Mouse (Mus musculus) CD4-positive helper T cell, adult 2 months (primary cell): ENCODE data around the gene Kank4.
"Not testable (repeated sequence)": the region's sequence is repeated elsewhere in the genome, so short reads cannot be mapped to it uniquely, and the experiment has no call there.

Experiments
- DNase-seq: peaks from one replicate; pipeline ENCODE4 v3.0.0-alpha.2; 2012; ENCODE audit warnings: low read depth, missing footprints, low spot score

Gene Kank4

GRCm38 (mm10) chr4:98817184-98817911 is at the start of gene Kank4:
Kank4 (minus strand) TSS chr4:98817537.
- no peak for DNase-seq

DNA sequence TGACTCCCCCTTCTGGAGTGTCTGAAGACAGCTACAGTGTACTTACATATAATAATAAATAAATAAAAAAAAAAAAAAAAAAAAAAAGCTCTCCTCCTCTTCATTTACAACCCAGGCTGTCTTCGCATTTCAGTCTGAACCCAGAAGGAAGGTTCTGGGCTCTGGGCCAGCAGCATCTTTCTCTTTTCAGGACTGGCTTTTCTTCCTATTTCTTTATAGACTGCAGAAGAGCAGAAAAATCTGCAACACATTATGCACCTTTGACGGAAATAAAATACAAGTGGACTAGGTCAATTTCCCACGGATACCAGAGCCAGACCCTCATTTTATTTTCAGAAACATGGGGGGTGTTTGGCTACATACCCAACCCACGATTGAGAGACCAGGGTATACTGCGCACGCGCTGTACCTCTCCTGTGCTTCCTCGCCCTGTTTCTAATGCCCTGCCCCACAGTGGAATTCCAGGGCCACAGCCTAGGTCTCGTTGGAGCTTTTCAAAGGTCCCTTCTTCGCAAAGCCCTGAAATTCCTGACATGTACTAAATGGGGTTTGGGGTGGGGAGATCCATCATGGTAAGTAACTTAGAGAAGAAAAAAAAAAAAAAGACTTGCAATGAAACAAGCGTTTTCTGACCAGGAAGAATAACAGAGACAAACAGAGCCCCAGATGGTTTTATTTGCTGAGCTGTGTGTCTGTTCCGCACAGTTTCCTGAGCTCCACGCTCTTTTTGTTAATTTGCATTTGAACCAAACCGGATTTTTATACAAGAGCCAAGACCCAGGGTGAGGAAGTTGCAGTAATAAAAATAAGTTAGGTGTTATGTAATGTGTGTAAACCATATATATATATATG is 48.3 kb upstream of the Kank4 start:
- no peak for DNase-seq

GRCm38 (mm10) chr4:98864546-98864945 is 47.2 kb upstream of the Kank4 start:
- DNase-seq = no peak

DNA sequence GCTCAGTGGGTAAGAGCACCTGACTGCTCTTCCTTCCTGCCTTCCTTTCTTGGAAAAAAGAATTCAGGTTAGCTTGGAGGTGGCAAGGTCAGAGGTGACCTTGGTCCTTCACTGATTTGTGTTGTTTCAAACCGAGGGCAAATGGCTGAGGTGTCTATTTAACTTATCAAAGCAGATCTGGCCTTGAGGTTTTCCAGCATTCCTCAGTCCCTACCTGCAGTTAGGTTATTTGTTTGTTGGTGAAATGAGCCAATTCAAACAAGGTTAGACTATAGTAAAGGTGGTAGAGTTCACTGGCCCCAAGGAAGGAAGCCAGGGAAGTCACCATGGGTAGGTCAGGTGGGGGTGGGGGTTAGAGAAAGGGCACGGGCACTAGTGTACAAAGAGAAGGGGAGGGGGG is 46.8 kb upstream of the Kank4 start:
- DNase-seq = no peak

- DNase-seq = no peak
These were observed 46.1 kb upstream of the Kank4 start for GRCm38 (mm10) chr4:98863451-98863850.

DNA sequence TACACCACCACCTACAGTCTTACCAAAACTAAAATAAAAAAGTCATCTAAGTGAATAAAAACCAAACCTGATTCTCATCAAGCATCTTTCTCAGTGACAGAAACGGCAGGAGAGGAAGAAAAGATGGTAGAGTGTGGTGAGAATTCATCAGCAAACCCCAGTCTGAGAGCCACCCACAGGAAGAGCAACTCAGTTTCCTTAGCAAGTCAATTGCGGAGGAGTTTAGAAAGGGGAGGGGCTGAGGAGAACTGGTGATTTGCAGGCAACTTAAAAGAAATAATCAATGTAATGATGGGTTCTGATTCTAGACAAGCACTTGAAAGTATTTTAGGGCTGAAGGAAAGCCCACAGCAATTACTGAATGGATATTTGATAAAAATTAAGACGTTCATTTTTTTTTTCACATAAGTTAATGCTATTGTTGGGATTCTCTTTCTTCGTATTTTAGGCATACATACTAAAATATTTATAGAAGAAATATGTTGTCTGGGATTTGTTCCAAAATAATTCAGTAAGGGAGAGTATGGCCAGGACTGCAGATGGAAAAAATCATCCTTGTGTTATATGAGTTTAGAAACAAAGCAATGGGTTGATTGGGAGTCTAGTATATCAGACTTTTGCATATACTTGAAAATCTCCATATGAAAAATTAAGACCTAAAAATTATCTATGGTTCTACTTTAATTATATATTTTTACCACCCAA is 41.0 kb upstream of the Kank4 start:
- no peak for DNase-seq

GRCm38 (mm10) chr4:98857037-98857648 is 39.8 kb upstream of the Kank4 start:
- DNase-seq = no peak

- no peak for DNase-seq
These were observed 36.6 kb upstream of the Kank4 start for GRCm38 (mm10) chr4:98853926-98854325.

GRCm38 (mm10) chr4:98850485-98850884 is 33.1 kb upstream of the Kank4 start:
- DNase-seq = not testable (repeated sequence)

GRCm38 (mm10) chr4:98847120-98847885 is 30.0 kb upstream of the Kank4 start:
- no peak for DNase-seq

DNA sequence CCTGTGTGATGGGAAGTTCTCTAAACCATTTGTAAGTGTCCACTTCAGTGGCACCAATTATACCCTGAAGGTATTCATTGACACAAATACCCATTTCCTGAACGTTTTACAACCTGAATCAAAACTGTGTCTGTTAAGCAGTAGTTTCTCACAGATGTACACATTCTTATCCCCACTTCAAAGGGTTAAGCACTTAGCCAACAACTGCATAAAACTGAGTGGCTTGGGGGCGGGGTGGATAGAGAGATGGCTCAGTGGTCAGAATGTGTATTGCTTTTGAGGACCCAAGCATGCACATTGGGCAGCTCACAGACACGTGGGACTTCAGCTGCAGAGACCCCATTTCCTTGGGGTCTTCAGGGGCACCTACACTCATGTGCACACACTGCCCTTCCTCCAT is 29.1 kb upstream of the Kank4 start:
- DNase-seq = no peak

DNA sequence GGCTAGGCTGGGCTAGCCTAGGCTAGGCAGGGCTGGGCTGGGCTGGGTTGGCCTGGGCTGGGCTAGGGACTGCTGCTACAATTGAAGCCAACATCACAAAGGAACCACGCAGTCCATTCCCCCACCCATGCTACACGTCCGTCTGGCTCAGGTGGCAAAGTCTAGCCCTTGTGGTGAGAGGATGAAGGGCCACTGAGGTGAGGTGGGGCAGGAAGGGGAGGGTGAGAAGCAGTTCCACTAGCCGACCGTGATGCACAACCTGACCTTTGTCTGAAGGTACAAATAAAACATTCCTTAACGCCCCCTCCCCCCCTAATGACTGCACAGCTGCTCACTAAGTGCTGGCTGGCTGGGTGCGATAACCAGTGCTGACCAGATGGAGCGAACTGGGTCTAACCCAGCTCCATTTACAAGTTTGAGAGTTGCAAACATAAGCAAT is 28.4 kb upstream of the Kank4 start:
- DNase-seq = no peak

DNA sequence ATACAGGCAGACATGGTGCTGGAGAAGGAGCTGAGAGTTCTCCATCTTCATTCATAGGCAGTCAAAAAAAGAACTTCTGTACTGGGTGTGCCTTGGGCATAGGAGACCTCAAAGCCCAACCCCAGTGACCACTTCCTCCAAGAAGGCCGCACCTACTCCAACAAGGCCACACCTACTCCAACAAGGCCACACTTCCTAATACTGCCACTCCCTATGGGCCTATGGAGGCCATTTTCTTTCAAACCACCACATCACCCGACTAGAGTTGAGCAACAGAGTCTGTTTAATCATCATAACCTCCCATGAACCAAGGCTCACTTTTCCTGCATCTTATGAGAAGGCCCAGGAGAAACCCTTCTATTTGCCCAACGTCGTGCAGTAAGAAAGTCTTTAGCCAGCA is 27.9 kb upstream of the Kank4 start:
- DNase-seq = no peak

DNA sequence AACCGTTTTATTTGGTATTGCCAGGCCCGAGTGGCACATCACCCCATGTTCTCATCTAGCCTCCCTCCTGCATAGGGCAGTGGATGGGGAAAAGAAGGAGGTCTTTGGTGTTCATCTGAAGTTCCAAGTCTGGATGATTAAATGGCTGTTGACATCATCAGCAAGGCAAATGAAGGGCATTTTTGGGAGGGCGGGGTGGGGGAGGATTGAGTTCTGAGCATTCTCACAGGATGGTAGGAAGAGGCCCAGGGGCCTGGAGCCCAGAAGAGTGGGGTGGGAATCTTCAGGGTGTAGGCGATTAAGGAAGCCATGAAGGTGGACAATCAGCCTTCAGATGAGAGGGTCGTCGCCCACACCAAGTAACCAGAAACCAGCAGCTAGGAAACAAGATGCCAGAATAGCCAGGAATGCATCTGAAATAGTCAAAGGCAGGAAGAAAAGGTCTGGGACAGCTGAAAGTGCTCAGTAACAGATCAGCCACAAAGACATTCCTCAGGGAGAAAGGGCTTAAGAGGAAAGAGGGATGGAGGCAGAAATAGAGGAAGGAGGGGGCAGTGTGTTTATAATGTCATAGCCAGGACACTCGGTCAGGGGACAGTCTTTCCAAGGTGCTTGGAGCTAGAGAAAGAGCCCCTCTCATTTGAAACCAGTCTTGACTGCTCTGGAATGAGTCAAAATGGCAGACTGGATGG is 26.7 kb upstream of the Kank4 start:
- DNase-seq = no peak

DNA sequence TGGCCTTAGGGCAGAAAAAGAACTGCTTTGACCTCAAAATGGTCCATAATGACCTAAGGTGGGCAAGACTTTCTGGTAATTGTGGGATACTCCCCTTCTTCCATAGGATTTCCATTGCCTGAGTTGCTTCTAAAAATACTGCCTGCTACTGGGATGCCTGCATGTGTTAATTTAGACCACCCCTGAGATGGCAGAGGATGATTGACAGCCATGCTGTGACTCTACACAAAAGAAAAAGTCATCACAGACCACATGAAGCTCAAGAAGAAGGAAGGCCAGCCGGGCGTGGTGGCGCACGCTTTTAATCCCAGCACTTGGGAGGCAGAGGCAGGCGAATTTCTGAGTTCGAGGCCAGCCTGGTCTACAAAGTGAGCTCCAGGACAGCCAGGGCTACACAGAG is 23.9 kb upstream of the Kank4 start:
- DNase-seq = not testable (repeated sequence)

DNA sequence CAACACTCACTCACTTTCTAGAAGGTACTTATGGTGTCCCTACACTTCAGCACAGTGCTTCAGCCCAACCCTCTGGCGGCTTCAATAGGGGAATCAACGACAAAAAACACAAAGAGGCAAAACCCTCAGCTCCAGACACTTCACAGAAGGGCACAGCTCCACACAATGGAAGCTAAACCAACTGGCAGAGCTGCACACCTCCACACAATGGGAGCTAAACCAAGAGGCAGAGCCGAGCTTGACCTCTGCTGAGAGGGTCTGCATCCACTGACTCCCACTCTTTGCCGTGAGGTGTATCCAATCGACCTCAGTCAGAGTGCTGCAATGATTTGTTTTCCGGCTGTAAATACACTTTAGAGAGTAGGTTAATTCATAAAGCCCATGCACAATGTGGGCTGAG is 23.2 kb upstream of the Kank4 start:
- DNase-seq = no peak

GRCm38 (mm10) chr4:98838913-98839312 is 21.6 kb upstream of the Kank4 start:
- no peak for DNase-seq

GRCm38 (mm10) chr4:98837715-98838505 is 20.6 kb upstream of the Kank4 start:
- DNase-seq = no peak

DNA sequence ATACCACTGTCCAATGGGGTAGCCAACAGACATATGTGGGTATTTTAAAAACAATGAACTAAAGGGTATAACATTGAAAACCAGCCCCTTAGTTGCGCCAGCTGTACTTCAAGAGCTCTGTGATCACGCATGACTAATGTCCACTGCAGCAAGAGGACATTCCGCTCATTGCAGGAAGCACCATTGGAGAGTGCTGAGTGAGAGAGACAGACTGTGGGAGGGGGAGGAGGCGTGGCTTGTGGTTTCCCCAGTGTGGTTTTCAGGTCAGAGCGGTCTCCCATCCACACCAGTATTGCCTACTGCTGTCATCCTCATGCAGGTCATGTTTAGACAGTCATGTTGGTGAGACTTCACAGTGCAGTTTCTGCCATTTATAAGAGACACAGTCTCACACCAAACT is 19.2 kb upstream of the Kank4 start:
- no peak for DNase-seq

DNA sequence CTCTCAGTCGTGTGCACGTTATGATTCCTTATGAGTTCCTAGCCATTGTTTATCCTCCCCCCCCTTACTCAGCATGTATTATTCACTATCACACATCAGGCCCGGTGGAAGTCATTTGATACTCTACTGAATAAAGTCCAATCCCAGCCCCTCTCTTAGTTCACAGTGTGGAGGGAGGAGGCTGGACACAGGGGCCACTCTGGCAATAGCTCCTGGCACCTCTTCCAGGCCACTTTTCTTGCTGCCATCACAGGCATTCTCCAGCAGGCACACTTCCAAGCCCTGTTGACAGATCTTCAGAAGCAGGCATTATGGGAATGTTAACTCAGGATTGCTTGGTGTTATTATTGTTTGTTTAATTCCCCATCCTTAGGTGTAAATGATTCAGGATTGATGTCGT is 17.4 kb upstream of the Kank4 start:
- no peak for DNase-seq
